Mouse (Mus musculus) CD4-positive, CD25-positive, alpha-beta regulatory T cell, adult 9 weeks (primary cell): ENCODE data around the gene 2810021J22Rik. TPM values are rescaled to one million over a fixed set of nuclear protein-coding genes. Genes with fewer than 3 reads are reported as not detected.

Experiments used
- polyA plus RNA-seq: library from polyadenylated mRNA; unstranded; fragments of 100-300 nt; shearing (Covaris generic); gene quantifications from one replicate; pipeline ENCODE4 v1.2.1, GENCODE M21; 2017

2810021J22Rik gene
- 14.1 TPM for polyA plus RNA-seq

GRCm38 (mm10) chr11:58867039-58867953, at the start of gene 2810021J22Rik:
Gene 2810021J22Rik, plus strand, starts transcription at chr11:58867216.

GRCm38 (mm10) chr11:58828937-58829336, 38.1 kb upstream of the 2810021J22Rik start, which contains the start of gene Olfr312:
Gene Olfr312, plus strand, starts transcription at chr11:58829237.

GRCm38 (mm10) chr11:58838951-58839350, 28.1 kb upstream of the 2810021J22Rik start, which contains the start of gene Olfr311:
Gene Olfr311, plus strand, starts transcription at chr11:58839251.

GRCm38 (mm10) chr11:58846919-58847461, 20.0 kb upstream of the 2810021J22Rik start, which contains the start of gene Gm12258:
Gene Gm12258, plus strand, starts transcription at chr11:58847158.

GRCm38 (mm10) chr11:58903511-58904409, 36.7 kb downstream of the 2810021J22Rik start, which contains the start of gene Zfp39:
Gene Zfp39, minus strand, starts transcription at chr11:58904225.

GRCm38 (mm10) chr11:58917745-58918366, 50.8 kb downstream of the 2810021J22Rik start, which contains the start of gene Btnl10:
Gene Btnl10, plus strand, starts transcription at chr11:58917908.

Other genes starting within 250 kb of the 2810021J22Rik start
- gene Olfr323, start 236.7 kb upstream of the 2810021J22Rik start, polyA plus RNA-seq: not detected
- gene Trim58, start 226.8 kb upstream of the 2810021J22Rik start, polyA plus RNA-seq: not detected
- gene Olfr322, start 208.4 kb upstream of the 2810021J22Rik start, polyA plus RNA-seq: not detected
- gene Olfr320, start 186.1 kb upstream of the 2810021J22Rik start, polyA plus RNA-seq: not detected
- gene Olfr319, start 168.1 kb upstream of the 2810021J22Rik start, polyA plus RNA-seq: not detected
- 0.09 TPM for gene Olfr318, start 143.2 kb upstream of the 2810021J22Rik start, polyA plus RNA-seq
- not detected for gene Olfr317, start 128.0 kb upstream of the 2810021J22Rik start, polyA plus RNA-seq
- gene Olfr316, start 114.5 kb upstream of the 2810021J22Rik start, polyA plus RNA-seq: not detected
- gene Olfr315, start 94.0 kb upstream of the 2810021J22Rik start, polyA plus RNA-seq: not detected
- 0.10 TPM for gene Olfr314, start 84.3 kb upstream of the 2810021J22Rik start, polyA plus RNA-seq
- gene Fam183b, start 65.3 kb upstream of the 2810021J22Rik start, polyA plus RNA-seq: not detected
- gene Olfr313, start 52.2 kb upstream of the 2810021J22Rik start, polyA plus RNA-seq: not detected
- gene Olfr312, start 38.0 kb upstream of the 2810021J22Rik start, polyA plus RNA-seq: not detected
- not detected for gene Olfr311, start 28.0 kb upstream of the 2810021J22Rik start, polyA plus RNA-seq
- 10.2 TPM for gene Gm12258, start 20.1 kb upstream of the 2810021J22Rik start, polyA plus RNA-seq
- 12.8 TPM for gene Zfp39, start 37.0 kb downstream of the 2810021J22Rik start, polyA plus RNA-seq
- not detected for gene Btnl10, start 50.7 kb downstream of the 2810021J22Rik start, polyA plus RNA-seq
- 12.4 TPM for gene Rnf187, start 71.7 kb downstream of the 2810021J22Rik start, polyA plus RNA-seq
- gene Hist3h2ba, start 81.7 kb downstream of the 2810021J22Rik start, polyA plus RNA-seq: 25.7 TPM
- gene Hist3h2a, start 87.5 kb downstream of the 2810021J22Rik start, polyA plus RNA-seq: 18.3 TPM
- gene Trim17, start 87.5 kb downstream of the 2810021J22Rik start, polyA plus RNA-seq: 0.45 TPM
- 25.0 TPM for gene Trim11, start 110.9 kb downstream of the 2810021J22Rik start, polyA plus RNA-seq